Mouse (Mus musculus) neutrophil, adult 5-6 weeks (primary cell): Measurements from ENCODE around the gene Bhlha15. TPM values are rescaled to one million over a fixed set of nuclear protein-coding genes. Genes with fewer than 3 reads are reported as not detected.

Source experiments
- ATAC-seq: fragments of 151-379, 151-347 bp; 2 replicates; pipeline ENCODE4 v1.8.0; 2017; ENCODE audit warnings: mild to moderate bottlenecking, moderate TSS enrichment; ENCODE audit not compliant: insufficient number of reproducible peaks, poor library complexity, low FRiP score, severe bottlenecking; ENCODE audit errors: extremely low read depth
- total RNA-seq: library from RNA; stranded (forward); fragments of 200-1000 nt; gene quantifications from 2 replicates; pipeline ENCODE4 v1.2.3, GENCODE M21; 2017

The Bhlha15 gene
- total RNA-seq, 1 experiment from 2014 or later: 0.47 TPM

GRCm38 (mm10) chr5:144184350-144185045, 5.6 kb upstream of the Bhlha15 start:
- ATAC-seq: no peak

- ATAC-seq: no peak
Observed at GRCm38 (mm10) chr5:144188422-144188821, 1.7 kb upstream of the Bhlha15 start.

GRCm38 (mm10) chr5:144189327-144189726, 759 bp upstream of the Bhlha15 start:
- ATAC-seq: no peak

- no peak for ATAC-seq
Observed at GRCm38 (mm10) chr5:144191026-144191425, 940 bp downstream of the Bhlha15 start.

GRCm38 (mm10) chr5:144192673-144193072, 2.6 kb downstream of the Bhlha15 start:
- ATAC-seq: no peak

GRCm38 (mm10) chr5:144194416-144194815, 4.3 kb downstream of the Bhlha15 start:
- no peak for ATAC-seq

GRCm38 (mm10) chr5:144195567-144195966, 5.5 kb downstream of the Bhlha15 start:
- ATAC-seq: no peak

GRCm38 (mm10) chr5:144200616-144201015, 10.5 kb downstream of the Bhlha15 start:
- no peak for ATAC-seq

GRCm38 (mm10) chr5:144202430-144202829, 12.3 kb downstream of the Bhlha15 start:
- no peak for ATAC-seq

GRCm38 (mm10) chr5:144203398-144203959, 13.4 kb downstream of the Bhlha15 start:
- ATAC-seq: no peak

- ATAC-seq: no peak
Observed at GRCm38 (mm10) chr5:144204303-144204702, 14.2 kb downstream of the Bhlha15 start.

- no peak for ATAC-seq
Observed at GRCm38 (mm10) chr5:144204911-144205310, 14.8 kb downstream of the Bhlha15 start.

- ATAC-seq: no peak
Observed at GRCm38 (mm10) chr5:144206069-144206468, 16.0 kb downstream of the Bhlha15 start.

GRCm38 (mm10) chr5:144207478-144207877, 17.4 kb downstream of the Bhlha15 start:
- no peak for ATAC-seq

- ATAC-seq: peak; percentile 47; the same call in 1 of the 2 replicates
Observed at GRCm38 (mm10) chr5:144214453-144214852, 24.4 kb downstream of the Bhlha15 start.

- no peak for ATAC-seq
Observed at GRCm38 (mm10) chr5:144215992-144216391, 25.9 kb downstream of the Bhlha15 start.

GRCm38 (mm10) chr5:144218061-144218460, 28.0 kb downstream of the Bhlha15 start:
- ATAC-seq: no peak

- no peak for ATAC-seq
Observed at GRCm38 (mm10) chr5:144219306-144219705, 29.2 kb downstream of the Bhlha15 start.

GRCm38 (mm10) chr5:144219936-144220335, 29.9 kb downstream of the Bhlha15 start:
- no peak for ATAC-seq

- ATAC-seq: peak; percentile 34; the same call in 1 of the 2 replicates
Observed at GRCm38 (mm10) chr5:144221305-144221704, 31.2 kb downstream of the Bhlha15 start.
